Mouse (Mus musculus) thymus, adult 2 months (tissue): ENCODE results near the gene Zbtb22.

Source experiments
- CTCF ChIP-seq: fragments of 200-500 bp; IDR thresholded peaks from 2 replicates; pipeline ENCODE4 v1.5.1; 2012; ENCODE audit warnings: mild to moderate bottlenecking, control low read depth, low read length, moderate library complexity, borderline replicate concordance; ENCODE audit not compliant: control insufficient read depth, poor library complexity, insufficient read depth; ENCODE audit errors: extremely low read depth
- POLR2A ChIP-seq: fragments of 200-500 bp; IDR thresholded peaks from 2 replicates; pipeline ENCODE4 v1.6.1; 2012; ENCODE audit warnings: mild to moderate bottlenecking, low read length, control low read depth, moderate library complexity; ENCODE audit not compliant: control insufficient read depth, poor library complexity, insufficient read depth; ENCODE audit errors: extremely low read depth

GRCm38 (mm10) chr17:33910346-33911051 is 5.2 kb upstream of the Zbtb22 start:
- TF ChIP-seq POLR2A (no peak), CTCF (no peak)
